Mouse (Mus musculus) olfactory bulb, adult 2 months (tissue): ENCODE data around the gene Galnt6.

Experiments
- CTCF ChIP-seq: fragments of 200-500 bp; IDR thresholded peaks from 2 replicates; pipeline ENCODE4 v1.5.1; 2012; ENCODE audit warnings: low read depth, mild to moderate bottlenecking, low read length, moderate library complexity; ENCODE audit not compliant: insufficient read depth
- POLR2A ChIP-seq: fragments of 200-500 bp; IDR thresholded peaks from 2 replicates; pipeline ENCODE4 v1.6.1; 2012; ENCODE audit warnings: mild to moderate bottlenecking, low read depth, low read length, moderate library complexity; ENCODE audit not compliant: insufficient read depth

DNA sequence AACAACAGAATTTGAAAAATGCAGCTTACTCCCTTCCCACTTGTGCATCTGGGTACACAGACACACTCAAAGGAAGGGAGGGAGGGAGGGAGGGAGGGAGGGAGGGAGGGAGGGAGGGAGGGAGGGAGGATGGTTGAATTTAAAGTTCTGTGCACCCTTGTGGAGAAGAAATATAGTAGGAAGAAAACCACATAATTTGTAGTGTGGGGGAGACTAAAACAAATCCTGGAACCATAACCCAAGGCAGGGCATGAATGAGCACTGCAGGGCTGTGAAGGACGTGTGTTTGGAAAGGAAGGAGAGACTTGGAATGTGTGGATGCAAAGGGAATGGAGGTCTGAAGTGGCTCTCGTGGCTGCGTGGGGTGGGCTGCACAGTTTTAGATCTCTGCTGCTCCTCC is 53.7 kb downstream of the Galnt6 start:
- TF ChIP-seq POLR2A: no peak
- no peak for TF ChIP-seq CTCF
